In genomic region chr1:74397919-74398451, GRCm38 (mm10) we compare ENCODE assay signal across 8 mouse cellular contexts. TPM values are rescaled to one million over a fixed set of nuclear protein-coding genes. Genes with fewer than 3 reads are reported as not detected.
A peak's percentile ranks its signal among the peaks of the same experiment; 100 is the strongest.
DNase-seq lines count a peak whose midpoint lies in the region; ATAC-seq and TF ChIP-seq lines count a peak whose summit lies in the region.

No protein-coding gene starts in this region.

- 3% methylated on average over 11 of the region's 11 CpGs for WGBS in heart, embryonic 15.5 days
- WGBS in kidney, postnatal 0 days, result 3% methylated on average over 11 of the region's 11 CpGs
- WGBS in lung, embryonic 15.5 days, result 3% methylated on average over 11 of the region's 11 CpGs

- H3K9ac ChIP-seq in heart, embryonic 15.5 days, result peak overlapping the region; percentile 63
- H3K9ac ChIP-seq in kidney, postnatal 0 days (ENCODE audit: low read depth, low read length), result peak overlapping the region; percentile 13; the same call in 1 of the 2 replicates
- H3K9ac ChIP-seq in lung, embryonic 15.5 days, result peak overlapping the region; percentile 52

- peaks cover 65% of the 10 kb centered on the region for H3K4me1 ChIP-seq in E14TG2a.4 (replicated peaks; ENCODE audit: low read depth, low read length)
- peaks cover 22% of the 10 kb centered on the region for H3K4me1 ChIP-seq in heart, embryonic 15.5 days (replicated peaks)
- H3K4me1 ChIP-seq in kidney, postnatal 0 days (replicated peaks; ENCODE audit: insufficient read depth, low read length), result 0 out of 2 replicates have a peak, but pooled peaks cover 5% of the 10 kb centered on the region
- H3K4me1 ChIP-seq in lung, embryonic 15.5 days, result peaks cover 22% of the 10 kb centered on the region

- peak; percentile 78 for TF ChIP-seq CTCF in E14TG2a.4 (conservative IDR thresholded peaks at IDR 0.05; ENCODE audit: low read length)
- peak; percentile 61; the same call in 1 of the 2 replicates for TF ChIP-seq CTCF in brain, embryonic 14.5 days (IDR thresholded peaks at IDR 0.05; ENCODE audit: borderline replicate concordance, extremely low read depth, insufficient read depth, insufficient read length)
- TF ChIP-seq CTCF in kidney, postnatal 0 days (IDR thresholded peaks at IDR 0.05; ENCODE audit: low read depth), result peak; percentile 79

- no peak for TF ChIP-seq POLR2A in brain, embryonic 14.5 days (IDR thresholded peaks at IDR 0.05; ENCODE audit: borderline replicate concordance, extremely low read depth, insufficient read depth, insufficient read length, poor library complexity, severe bottlenecking)

- peak overlapping the region; percentile 80 for H3K4me3 ChIP-seq in E14TG2a.4 (replicated peaks; ENCODE audit: low read length)
- peak overlapping the region; percentile 50 for H3K4me3 ChIP-seq in heart, embryonic 15.5 days
- peak overlapping the region; percentile 29 for H3K4me3 ChIP-seq in kidney, postnatal 0 days (replicated peaks; ENCODE audit: low read depth, low read length)
- peak overlapping the region; percentile 46 for H3K4me3 ChIP-seq in lung, embryonic 15.5 days

- H3K4me2 ChIP-seq in heart, embryonic 15.5 days, result peak overlapping the region; percentile 90
- H3K4me2 ChIP-seq in kidney, postnatal 0 days (ENCODE audit: low read length), result peak overlapping the region; percentile 54
- H3K4me2 ChIP-seq in lung, embryonic 15.5 days, result peak overlapping the region; percentile 93

- peaks cover 19% of the 10 kb centered on the region for H3K36me3 ChIP-seq in E14TG2a.4 (ENCODE audit: insufficient read depth, low read length)
- peaks cover 23% of the 10 kb centered on the region for H3K36me3 ChIP-seq in heart, embryonic 15.5 days
- peaks cover 15% of the 10 kb centered on the region for H3K36me3 ChIP-seq in kidney, postnatal 0 days (ENCODE audit: insufficient read depth, low read length)
- H3K36me3 ChIP-seq in lung, embryonic 15.5 days, result peaks cover 21% of the 10 kb centered on the region

- H3K9me3 ChIP-seq in E14TG2a.4 (ENCODE audit: low read length), result no peaks in the 10 kb centered on the region
- no peaks in the 10 kb centered on the region for H3K9me3 ChIP-seq in heart, embryonic 15.5 days (replicated peaks)
- H3K9me3 ChIP-seq in kidney, postnatal 0 days (replicated peaks; ENCODE audit: low read length), result no peaks in the 10 kb centered on the region
- no peaks in the 10 kb centered on the region for H3K9me3 ChIP-seq in lung, embryonic 15.5 days

- DNase-seq in brain, embryonic 14.5 days (ENCODE audit: low read depth), result peak; percentile 67
- DNase-seq in kidney, postnatal 0 days (ENCODE audit: low spot score), result peak; percentile 79
- peak; percentile 77 for DNase-seq in thymus, postnatal 0 days (ENCODE audit: low spot score)

- H3K27me3 ChIP-seq in E14TG2a.4 (ENCODE audit: insufficient read depth, low read length), result peaks cover 5% of the 10 kb centered on the region; the same call in 1 of the 2 replicates
- no peaks in the 10 kb centered on the region for H3K27me3 ChIP-seq in heart, embryonic 15.5 days
- H3K27me3 ChIP-seq in kidney, postnatal 0 days (ENCODE audit: insufficient read depth, low read length), result no peaks in the 10 kb centered on the region
- H3K27me3 ChIP-seq in lung, embryonic 15.5 days, result no peaks in the 10 kb centered on the region

- H3K27ac ChIP-seq in heart, embryonic 15.5 days, result peak overlapping the region; percentile 95
- peak overlapping the region; percentile 89 for H3K27ac ChIP-seq in kidney, postnatal 0 days
- peak overlapping the region; percentile 93 for H3K27ac ChIP-seq in lung, embryonic 15.5 days

- peak; percentile 53 for ATAC-seq in erythroid progenitor cell, adult 5-6 weeks (replicated peaks; ENCODE audit: low FRiP score, poor library complexity, severe bottlenecking)
- peak; percentile 25 for ATAC-seq in heart, embryonic 15.5 days (replicated peaks; ENCODE audit: insufficient number of reproducible peaks, insufficient read depth, low FRiP score, low read depth)
- peak; percentile 49 for ATAC-seq in kidney, postnatal 0 days (replicated peaks; ENCODE audit: low FRiP score, low read depth)
- peak; percentile 24 for ATAC-seq in lung, embryonic 15.5 days (ENCODE audit: borderline replicate concordance, extremely low read depth, low FRiP score, low TSS enrichment)
- peak; percentile 49 for ATAC-seq in neutrophil, adult 5-6 weeks (ENCODE audit: extremely low read depth, insufficient number of reproducible peaks, low FRiP score, poor library complexity, severe bottlenecking)

RNA-seq across cellular contexts. Expression of gene Ctdsp1, which starts 6.7 kb away (rescaled TPM):
- 34.3 and 40.9 TPM in 2 replicates for polyA plus RNA-seq in brain, embryonic 14.5 days (2012; rRNA removed)
- 64.5 and 65.0 TPM in 2 replicates for total RNA-seq in erythroid progenitor cell, adult 5-6 weeks (2015; ENCODE audit: low replicate concordance)
- total RNA-seq in erythroid progenitor cell, adult 5-6 weeks (2017; ENCODE audit: low replicate concordance), result 18.5 and 26.8 TPM in 2 replicates
- polyA plus RNA-seq in heart, embryonic 15.5 days (2015; fragmentation: Nextera tagmentation; extraction: Ambion mirVana), result 55.1 and 68.5 TPM in 2 replicates
- polyA plus RNA-seq in kidney, postnatal 0 days (2015; fragmentation: Nextera tagmentation; extraction: Ambion mirVana), result 73.3 and 75.8 TPM in 2 replicates
- polyA plus RNA-seq in lung, embryonic 15.5 days (2015; fragmentation: Nextera tagmentation; extraction: Ambion mirVana), result 93.0 and 96.0 TPM in 2 replicates
- total RNA-seq in neutrophil, adult 5-6 weeks (2017), result 66.9 and 67.8 TPM in 2 replicates
- 55.5 and 56.1 TPM in 2 replicates for polyA plus RNA-seq in thymus, postnatal 0 days (2015; fragmentation: Nextera tagmentation; extraction: Ambion mirVana)

RNA-seq across cellular contexts. Expression of gene Vil1, which starts 11.2 kb away (rescaled TPM):
- polyA plus RNA-seq in brain, embryonic 14.5 days (2012; rRNA removed), result 0.03 and 0.08 TPM in 2 replicates
- total RNA-seq in erythroid progenitor cell, adult 5-6 weeks (2015; ENCODE audit: low replicate concordance), result not detected in 2 replicates
- 0.64 TPM in 1 of 2 replicates, not detected in the other for total RNA-seq in erythroid progenitor cell, adult 5-6 weeks (2017; ENCODE audit: low replicate concordance)
- polyA plus RNA-seq in heart, embryonic 15.5 days (2015; fragmentation: Nextera tagmentation; extraction: Ambion mirVana), result 0.26 and 0.38 TPM in 2 replicates
- polyA plus RNA-seq in kidney, postnatal 0 days (2015; fragmentation: Nextera tagmentation; extraction: Ambion mirVana), result 17.0 and 18.0 TPM in 2 replicates
- polyA plus RNA-seq in lung, embryonic 15.5 days (2015; fragmentation: Nextera tagmentation; extraction: Ambion mirVana), result 0.34 and 0.40 TPM in 2 replicates
- not detected in 2 replicates for total RNA-seq in neutrophil, adult 5-6 weeks (2017)
- polyA plus RNA-seq in thymus, postnatal 0 days (2015; fragmentation: Nextera tagmentation; extraction: Ambion mirVana), result 0.29 and 0.30 TPM in 2 replicates

RNA-seq across cellular contexts. Expression of gene Slc11a1, which starts 23.0 kb away (rescaled TPM):
- polyA plus RNA-seq in brain, embryonic 14.5 days (2012; rRNA removed), result 3.2 and 4.0 TPM in 2 replicates
- 7.5 and 9.0 TPM in 2 replicates for total RNA-seq in erythroid progenitor cell, adult 5-6 weeks (2015; ENCODE audit: low replicate concordance)
- 12.5 and 19.4 TPM in 2 replicates for total RNA-seq in erythroid progenitor cell, adult 5-6 weeks (2017; ENCODE audit: low replicate concordance)
- polyA plus RNA-seq in heart, embryonic 15.5 days (2015; fragmentation: Nextera tagmentation; extraction: Ambion mirVana), result 3.6 and 5.4 TPM in 2 replicates
- polyA plus RNA-seq in kidney, postnatal 0 days (2015; fragmentation: Nextera tagmentation; extraction: Ambion mirVana), result 2.6 and 3.6 TPM in 2 replicates
- 4.5 and 4.6 TPM in 2 replicates for polyA plus RNA-seq in lung, embryonic 15.5 days (2015; fragmentation: Nextera tagmentation; extraction: Ambion mirVana)
- 148 and 164 TPM in 2 replicates for total RNA-seq in neutrophil, adult 5-6 weeks (2017)
- polyA plus RNA-seq in thymus, postnatal 0 days (2015; fragmentation: Nextera tagmentation; extraction: Ambion mirVana), result 5.6 and 6.1 TPM in 2 replicates

RNA-seq across cellular contexts. Expression of gene Catip, which starts 36.1 kb away (rescaled TPM):
- polyA plus RNA-seq in brain, embryonic 14.5 days (2012; rRNA removed), result 1.0 and 3.1 TPM in 2 replicates
- not detected in 2 replicates for total RNA-seq in erythroid progenitor cell, adult 5-6 weeks (2015; ENCODE audit: low replicate concordance)
- total RNA-seq in erythroid progenitor cell, adult 5-6 weeks (2017; ENCODE audit: low replicate concordance), result not detected in 2 replicates
- 0.38 and 0.39 TPM in 2 replicates for polyA plus RNA-seq in heart, embryonic 15.5 days (2015; fragmentation: Nextera tagmentation; extraction: Ambion mirVana)
- polyA plus RNA-seq in kidney, postnatal 0 days (2015; fragmentation: Nextera tagmentation; extraction: Ambion mirVana), result 0.59 and 0.75 TPM in 2 replicates
- polyA plus RNA-seq in lung, embryonic 15.5 days (2015; fragmentation: Nextera tagmentation; extraction: Ambion mirVana), result 1.1 TPM in 2 replicates
- total RNA-seq in neutrophil, adult 5-6 weeks (2017), result 0.86 TPM in 1 of 2 replicates, not detected in the other
- 0.20 and 0.33 TPM in 2 replicates for polyA plus RNA-seq in thymus, postnatal 0 days (2015; fragmentation: Nextera tagmentation; extraction: Ambion mirVana)

Comparison
In these comparisons a context has a peak if more than half of its experiments do, and no peak if none do; other contexts are left out.
1. Peak in every context shown above with its lines: DNase-seq, ATAC-seq, H3K4me3 ChIP-seq and H3K27ac ChIP-seq.
2. H3K4me3 ChIP-seq: peak in every context shown above with its lines; median percentile 80 in E14TG2a.4; 50 in heart, embryonic 15.5 days; 46 in lung, embryonic 15.5 days; 29 in kidney, postnatal 0 days.
3. H3K9ac ChIP-seq: peak in every context shown above with its lines; median percentile 63 in heart, embryonic 15.5 days; 52 in lung, embryonic 15.5 days; 13 in kidney, postnatal 0 days.
4. RNA of gene Vil1, which starts 11.2 kb away (polyA plus RNA-seq): 17.0 to 18.0 TPM in kidney, postnatal 0 days; 0.34 to 0.40 TPM in lung, embryonic 15.5 days, 0.29 to 0.30 TPM in thymus, postnatal 0 days, 0.26 to 0.38 TPM in heart, embryonic 15.5 days and 0.03 to 0.08 TPM in brain, embryonic 14.5 days; every median in the first group is over 10 times any median in the second.